Mouse (Mus musculus) brain, embryonic 14.5 days (tissue): ENCODE data around the gene Plac9a.
"Not testable (repeated sequence)": the region's sequence is repeated elsewhere in the genome, so short reads cannot be mapped to it uniquely, and the experiment has no call there.

Source experiments
- CTCF ChIP-seq: fragments of 200-500 bp; IDR thresholded peaks from 2 replicates; pipeline ENCODE4 v1.5.1; 2012; ENCODE audit warnings: inconsistent platforms, mild to moderate bottlenecking, moderate library complexity, borderline replicate concordance; ENCODE audit not compliant: insufficient read depth, insufficient read length; ENCODE audit errors: extremely low read depth
- POLR2A ChIP-seq: fragments of 200-500 bp; IDR thresholded peaks from 2 replicates; pipeline ENCODE4 v1.6.1; 2012; ENCODE audit warnings: mild to moderate bottlenecking, inconsistent platforms, borderline replicate concordance; ENCODE audit not compliant: poor library complexity, insufficient read depth, insufficient read length, severe bottlenecking; ENCODE audit errors: extremely low read depth

GRCm38 (mm10) chr14:25848708-25849107, 54.2 kb downstream of the Plac9a start:
- not testable (repeated sequence) for TF ChIP-seq CTCF, POLR2A
